Mouse (Mus musculus) hindbrain, embryonic 13.5 days (tissue): ENCODE data around the gene Utf1. TPM values are rescaled to one million over a fixed set of nuclear protein-coding genes. Genes with fewer than 3 reads are reported as not detected.
A peak's percentile ranks its signal among the peaks of the same experiment; 100 is the strongest.

ENCODE experiments used
- ATAC-seq: fragments of 200-750 bp; cut with Nextera tagmentation; 2 replicates; pipeline ENCODE4 v1.8.0; 2017; ENCODE audit warnings: moderate TSS enrichment; ENCODE audit not compliant: low FRiP score
- H3K27ac ChIP-seq: fragments of 300-500 bp; sonication (generic); 2 replicates; pipeline ENCODE4 v1.5.1; 2015; ENCODE audit warnings: inconsistent platforms, mild to moderate bottlenecking, moderate library complexity
- H3K27me3 ChIP-seq: fragments of 300-500 bp; sonication (generic); 2 replicates; pipeline ENCODE4 v1.6.1; 2015; ENCODE audit warnings: mild to moderate bottlenecking, inconsistent platforms
- H3K36me3 ChIP-seq: fragments of 300-500 bp; sonication (generic); 2 replicates; pipeline ENCODE4 v1.6.1; 2015; ENCODE audit warnings: mild to moderate bottlenecking, inconsistent platforms
- H3K4me1 ChIP-seq: fragments of 300-500 bp; sonication (generic); replicated peaks from 2 replicates; pipeline ENCODE4 v1.6.1; 2015; ENCODE audit warnings: inconsistent platforms
- H3K4me2 ChIP-seq: fragments of 300-500 bp; sonication (generic); 2 replicates; pipeline ENCODE4 v1.6.1; 2015; ENCODE audit warnings: inconsistent platforms, mild to moderate bottlenecking, moderate library complexity
- H3K4me3 ChIP-seq: fragments of 300-500 bp; sonication (generic); 2 replicates; pipeline ENCODE4 v1.5.1; 2015; ENCODE audit warnings: mild to moderate bottlenecking, inconsistent platforms
- H3K9ac ChIP-seq: fragments of 300-500 bp; sonication (generic); 2 replicates; pipeline ENCODE4 v1.6.1; 2015; ENCODE audit warnings: mild to moderate bottlenecking, inconsistent platforms
- H3K9me3 ChIP-seq: fragments of 300-500 bp; sonication (generic); 2 replicates; pipeline ENCODE4 v1.6.1; 2016; ENCODE audit warnings: inconsistent platforms
- WGBS: fragments of 180-500 bp; shearing (Covaris S2); methylation state at CpG from one replicate; pipeline ENCODE4 v1.1.7; 2015; 5-methylcytosine and 5-hydroxymethylcytosine counted together
- polyA plus RNA-seq: library from polyadenylated mRNA; unstranded; fragments of >200 nt; fragmentation: Nextera tagmentation; extraction: Ambion mirVana; gene quantifications from 2 replicates; pipeline ENCODE4 v1.2.1, GENCODE M21; 2015

Utf1 gene
- polyA plus RNA-seq = not detected in 2 replicates

DNA sequence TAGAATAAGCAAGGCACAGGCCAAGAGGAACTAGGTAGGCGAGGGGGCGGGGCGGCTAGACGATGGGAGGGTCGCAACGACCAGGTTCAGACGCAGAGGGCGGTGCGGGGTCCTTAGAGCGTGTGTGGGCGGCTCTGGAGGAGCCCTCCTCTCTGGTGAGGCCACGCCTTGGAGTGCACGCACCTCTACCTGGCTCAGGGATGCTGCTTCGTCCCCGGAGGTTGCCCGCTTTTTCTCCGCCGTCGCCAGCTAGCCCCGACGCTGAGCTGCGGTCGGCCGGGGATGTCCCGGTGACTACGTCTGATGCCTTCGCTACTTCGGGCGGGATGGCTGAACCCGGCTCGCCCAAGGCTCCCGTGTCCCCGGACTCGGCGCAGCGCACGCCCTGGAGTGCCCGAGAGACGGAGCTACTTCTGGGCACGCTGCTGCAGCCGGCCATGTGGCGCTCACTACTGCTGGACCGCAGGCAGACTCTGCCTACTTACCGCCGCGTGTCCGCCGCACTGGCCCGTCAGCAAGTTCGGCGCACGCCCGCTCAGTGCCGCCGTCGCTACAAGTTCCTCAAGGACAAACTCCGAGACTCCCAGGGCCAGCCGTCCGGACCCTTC lies at the start of gene Utf1:
Gene Utf1 (plus strand): TSS at position 116 of the 608 bp plus-strand sequence.
- H3K27ac ChIP-seq = no peak within 1 kb of the TSS
- no peaks in the 10 kb centered on the region for H3K9me3 ChIP-seq
- ATAC-seq = no peak; the same call in 1 of the 2 replicates
- peak within 1 kb of the TSS; percentile 54 for H3K4me2 ChIP-seq
- H3K36me3 ChIP-seq = no peaks in the 10 kb centered on the region
- H3K27me3 ChIP-seq = peaks cover 93% of the 10 kb centered on the region
- H3K4me1 ChIP-seq = peaks cover 14% of the 10 kb centered on the region
- H3K4me3 ChIP-seq = peak within 1 kb of the TSS; percentile 35
- WGBS = 1% methylated on average over 59 of the region's 59 CpGs
- H3K9ac ChIP-seq = peak within 1 kb of the TSS; percentile 58

DNA sequence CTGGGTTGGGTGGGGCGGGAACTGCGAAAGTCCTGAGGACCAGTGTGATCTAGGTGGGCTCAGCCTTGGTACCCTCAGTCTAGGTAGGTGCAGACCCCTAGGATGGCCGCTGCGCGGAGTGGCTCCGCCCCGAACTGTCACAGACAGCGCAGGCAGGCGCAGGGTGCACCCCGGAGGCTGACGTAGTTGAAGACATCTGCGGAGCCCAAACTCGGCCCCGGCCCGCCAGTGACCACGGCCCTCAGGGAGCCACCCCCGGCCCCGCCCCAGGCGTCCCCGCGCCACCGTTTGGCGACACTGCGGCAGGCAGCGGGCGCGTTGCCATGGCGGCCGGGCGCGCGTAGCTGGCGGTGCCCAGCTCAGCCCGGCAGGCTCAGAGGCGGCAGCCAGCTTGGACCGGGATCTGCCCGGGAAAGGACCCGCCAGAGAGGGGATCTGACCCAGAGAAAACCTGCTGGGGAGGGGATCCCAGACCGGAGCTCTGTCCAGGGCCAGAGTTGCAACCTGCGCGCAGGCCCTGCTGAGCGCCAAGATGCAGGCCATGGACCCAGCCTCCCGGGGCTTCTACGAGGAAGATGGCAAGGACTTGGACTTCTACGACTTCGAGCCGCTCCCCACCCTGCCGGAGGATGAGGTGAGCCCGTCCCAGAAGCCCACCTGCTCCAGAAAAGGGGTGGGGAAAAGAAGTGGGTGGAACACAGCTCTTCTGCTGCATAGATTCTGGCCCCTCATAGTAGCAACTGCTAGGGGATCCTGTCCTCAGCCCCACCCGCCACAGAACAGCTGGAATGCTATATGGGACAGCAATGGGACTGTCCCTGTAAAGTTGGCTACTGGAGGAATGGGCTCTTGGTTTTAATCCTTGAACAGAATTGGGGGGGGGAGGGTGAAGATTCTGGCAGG lies 48.7 kb upstream of the Utf1 start, which contains the start of gene Kndc1:
Gene Kndc1 (plus strand): TSS at position 42 of the 903 bp plus-strand sequence.
- Histone ChIP-seq H3K4me3 (peak within 1 kb of the TSS; percentile 65), H3K4me2 (peak within 1 kb of the TSS; percentile 86), H3K9me3 (no peaks in the 10 kb centered on the region), H3K27me3 (peaks cover 43% of the 10 kb centered on the region), H3K36me3 (no peaks in the 10 kb centered on the region), H3K4me1 (peaks cover 24% of the 10 kb centered on the region), H3K9ac (peak within 1 kb of the TSS; percentile 82), H3K27ac (no peak within 1 kb of the TSS)
- WGBS = under 1% methylated on average over 50 of the region's 50 CpGs
- ATAC-seq = peak; percentile 92

DNA sequence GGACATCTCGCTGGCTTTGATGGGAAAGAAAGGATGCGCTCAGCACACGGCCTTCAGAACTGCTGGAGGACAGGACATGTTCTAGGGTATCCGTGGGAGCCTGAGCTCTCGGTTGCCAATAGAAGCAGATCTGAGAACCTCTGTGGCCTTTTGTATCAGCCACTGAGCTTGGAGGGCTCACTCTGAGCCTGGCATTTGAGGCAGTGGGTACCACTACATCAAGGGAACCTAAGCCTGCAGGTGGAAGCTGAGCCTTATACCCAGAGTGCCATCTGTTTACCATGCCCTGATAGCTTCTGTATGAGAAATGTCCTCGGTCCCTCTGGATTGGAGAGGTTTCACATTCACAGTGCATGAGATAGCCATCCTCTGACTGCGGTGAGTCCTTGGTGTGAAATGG lies 47.3 kb upstream of the Utf1 start:
- WGBS = 75% methylated on average over 7 of the region's 7 CpGs
- H3K4me3 ChIP-seq = no peak overlapping the region
- no peaks in the 10 kb centered on the region for H3K36me3 ChIP-seq
- H3K27ac ChIP-seq = no peak overlapping the region
- no peak for ATAC-seq
- peaks cover 24% of the 10 kb centered on the region for H3K4me1 ChIP-seq
- H3K9ac ChIP-seq = peak overlapping the region; percentile 82; the same call in 1 of the 2 replicates
- H3K9me3 ChIP-seq = no peaks in the 10 kb centered on the region
- H3K27me3 ChIP-seq = peaks cover 43% of the 10 kb centered on the region
- H3K4me2 ChIP-seq = peak overlapping the region; percentile 86

DNA sequence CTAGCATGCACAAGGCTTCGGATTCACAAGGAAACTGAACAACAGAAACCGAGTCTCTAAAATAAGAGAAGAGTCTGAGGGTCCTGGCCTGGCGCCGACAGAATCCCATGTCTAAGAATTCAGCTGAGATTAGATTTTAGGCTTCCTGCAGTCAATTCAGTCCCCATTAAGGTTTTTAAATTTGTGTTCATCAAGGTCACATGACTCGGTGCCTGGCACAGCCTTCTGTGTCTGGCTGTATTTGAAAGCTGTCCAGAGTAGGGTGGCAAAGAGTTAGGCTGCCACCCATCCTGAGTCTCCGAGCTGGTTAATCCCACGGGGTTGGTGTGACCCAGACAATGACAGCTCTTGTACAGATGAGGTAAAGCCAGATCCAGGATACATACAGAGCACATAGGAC lies 46.8 kb upstream of the Utf1 start:
- Histone ChIP-seq H3K4me3 (no peak overlapping the region), H3K9me3 (no peaks in the 10 kb centered on the region), H3K9ac (no peak overlapping the region), H3K4me2 (no peak overlapping the region), H3K27ac (no peak overlapping the region), H3K36me3 (no peaks in the 10 kb centered on the region), H3K27me3 (peaks cover 43% of the 10 kb centered on the region), H3K4me1 (peaks cover 24% of the 10 kb centered on the region)
- no peak for ATAC-seq
- WGBS = 91% methylated on average over 7 of the region's 7 CpGs

- no peak for ATAC-seq
- WGBS = 79% methylated on average over 2 of the region's 2 CpGs
Observed at GRCm38 (mm10) chr7:139898606-139899005, 45.0 kb upstream of the Utf1 start.

DNA sequence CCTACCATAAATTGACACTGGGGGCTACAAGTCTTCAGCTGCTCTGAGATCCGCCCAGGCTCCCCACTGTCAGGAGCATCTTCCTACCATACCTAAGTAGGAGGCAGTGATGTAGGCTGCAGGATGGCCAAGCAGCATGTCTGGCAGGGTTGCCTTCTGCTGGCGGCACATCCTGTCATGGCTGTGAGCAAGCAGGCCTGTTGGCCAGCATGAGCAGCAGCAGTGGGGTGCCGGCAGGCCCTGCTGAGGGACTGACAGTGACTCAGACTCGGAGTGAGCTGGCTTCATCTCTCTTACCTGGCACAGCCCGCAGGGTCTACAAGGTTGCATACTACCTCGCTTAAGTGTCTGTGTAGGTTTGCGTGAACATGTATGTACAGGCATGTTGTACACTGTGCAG lies 44.1 kb upstream of the Utf1 start:
- Histone ChIP-seq H3K4me2 (no peak overlapping the region), H3K36me3 (peaks cover 11% of the 10 kb centered on the region), H3K27me3 (peaks cover 19% of the 10 kb centered on the region), H3K9ac (no peak overlapping the region), H3K27ac (no peak overlapping the region), H3K4me3 (no peak overlapping the region), H3K9me3 (no peaks in the 10 kb centered on the region), H3K4me1 (peaks cover 19% of the 10 kb centered on the region)
- 85% methylated on average over 7 of the region's 7 CpGs for WGBS
- ATAC-seq = no peak

More at GRCm38 (mm10) chr7:139898606-139899005, 45.0 kb upstream of the Utf1 start:
- Histone ChIP-seq H3K36me3 (peaks cover 11% of the 10 kb centered on the region), H3K4me1 (peaks cover 24% of the 10 kb centered on the region), H3K4me2 (no peak overlapping the region), H3K27ac (no peak overlapping the region), H3K4me3 (no peak overlapping the region), H3K9me3 (no peaks in the 10 kb centered on the region), H3K27me3 (peaks cover 28% of the 10 kb centered on the region), H3K9ac (no peak overlapping the region)

DNA sequence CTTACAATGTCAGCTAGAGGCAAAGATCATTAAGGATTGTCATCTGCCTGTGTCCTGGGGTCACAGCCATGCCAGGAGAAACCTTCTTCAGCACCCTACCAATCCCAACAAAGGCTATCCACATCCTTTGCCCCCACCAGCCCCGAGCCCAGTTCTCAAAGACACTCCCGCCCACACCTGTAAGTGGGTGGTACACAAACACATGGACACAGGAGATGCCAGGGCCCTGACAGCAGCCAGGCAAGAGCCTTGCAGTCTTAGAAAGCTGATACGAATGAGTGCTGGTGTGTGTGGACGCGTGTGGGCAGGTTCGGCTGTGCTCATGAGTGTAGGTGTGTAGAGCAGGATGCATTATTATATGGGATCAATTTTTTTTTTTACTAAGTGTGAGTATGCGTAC lies 43.1 kb upstream of the Utf1 start:
- peaks cover 10% of the 10 kb centered on the region for H3K27me3 ChIP-seq
- peaks cover 17% of the 10 kb centered on the region for H3K4me1 ChIP-seq
- no peak overlapping the region for H3K9ac ChIP-seq
- no peak overlapping the region for H3K4me2 ChIP-seq
- 99% methylated on average over 7 of the region's 7 CpGs for WGBS
- ATAC-seq = no peak
- no peaks in the 10 kb centered on the region for H3K9me3 ChIP-seq
- peaks cover 11% of the 10 kb centered on the region for H3K36me3 ChIP-seq
- H3K4me3 ChIP-seq = no peak overlapping the region
- no peak overlapping the region for H3K27ac ChIP-seq

DNA sequence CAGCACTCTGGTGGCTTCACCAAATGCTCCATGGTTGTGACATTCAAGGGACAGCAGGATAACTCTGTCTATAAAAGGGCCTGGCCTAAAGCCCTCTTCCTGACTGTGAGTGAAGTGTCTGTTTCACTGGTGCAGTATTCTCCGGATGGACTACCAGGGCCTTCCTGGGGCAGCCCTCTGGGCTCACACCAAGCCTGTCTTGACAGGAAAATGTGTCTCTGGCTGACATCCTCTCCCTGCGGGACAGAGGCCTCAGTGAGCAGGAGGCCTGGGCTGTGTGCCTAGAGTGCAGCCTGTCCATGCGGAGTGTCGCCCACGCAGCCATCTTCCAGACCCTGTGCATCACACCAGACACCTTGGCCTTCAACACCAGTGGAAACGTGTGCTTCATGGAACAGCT lies 42.7 kb upstream of the Utf1 start:
- Histone ChIP-seq H3K4me3 (no peak overlapping the region), H3K4me2 (no peak overlapping the region), H3K9ac (no peak overlapping the region), H3K9me3 (no peaks in the 10 kb centered on the region), H3K36me3 (peaks cover 11% of the 10 kb centered on the region), H3K4me1 (peaks cover 17% of the 10 kb centered on the region), H3K27ac (no peak overlapping the region), H3K27me3 (peaks cover 5% of the 10 kb centered on the region)
- ATAC-seq = no peak
- WGBS = 91% methylated on average over 6 of the region's 6 CpGs

DNA sequence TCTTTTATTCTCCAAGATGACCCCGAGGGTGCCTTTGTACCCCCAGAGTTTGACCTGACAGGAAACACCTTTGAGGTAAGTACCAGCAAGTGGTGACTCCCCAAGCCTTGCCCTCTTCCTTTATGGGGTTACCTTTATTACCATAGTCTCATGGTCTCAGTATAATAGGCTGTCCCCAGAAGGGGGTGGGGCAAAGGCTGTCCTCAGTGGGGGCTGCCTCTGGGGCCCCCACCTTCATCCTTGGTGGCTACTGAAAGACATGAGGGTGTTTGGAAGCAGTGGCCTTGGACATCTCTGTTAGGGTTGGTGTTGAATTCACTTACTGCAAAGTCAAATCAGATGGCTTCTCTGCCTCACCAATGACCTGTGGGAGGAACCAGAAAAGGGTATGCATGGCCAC lies 41.6 kb upstream of the Utf1 start:
- Histone ChIP-seq H3K36me3 (peaks cover 11% of the 10 kb centered on the region), H3K27me3 (no peaks in the 10 kb centered on the region), H3K4me2 (no peak overlapping the region), H3K9ac (no peak overlapping the region), H3K27ac (no peak overlapping the region), H3K4me1 (peaks cover 13% of the 10 kb centered on the region), H3K4me3 (no peak overlapping the region), H3K9me3 (no peaks in the 10 kb centered on the region)
- ATAC-seq = no peak
- 28% methylated on average over 1 of the region's 1 CpGs for WGBS

DNA sequence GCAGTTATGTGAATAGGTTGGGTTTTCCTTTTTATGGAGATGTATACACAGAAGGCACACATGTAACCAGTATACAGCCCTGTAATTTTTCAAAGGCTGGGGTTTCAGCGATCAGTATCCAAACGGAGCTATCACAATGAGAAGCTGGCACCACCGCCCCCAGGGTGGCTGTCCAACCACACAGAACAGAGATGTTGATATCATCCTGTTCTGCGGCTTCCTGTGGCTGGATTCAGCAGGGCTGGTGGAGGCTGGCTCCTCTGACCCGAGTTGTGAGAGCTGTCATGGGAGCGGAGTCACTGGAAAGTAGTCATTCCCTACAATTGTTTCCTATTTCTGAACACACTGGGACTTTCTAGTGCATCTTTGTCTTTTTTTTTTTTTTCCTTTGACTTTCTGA lies 38.3 kb upstream of the Utf1 start:
- H3K9ac ChIP-seq = 0 out of 2 replicates have a peak overlapping the region, but pooled peaks have one; percentile 6
- no peak for ATAC-seq
- H3K4me1 ChIP-seq = peaks cover 35% of the 10 kb centered on the region
- peaks cover 11% of the 10 kb centered on the region for H3K36me3 ChIP-seq
- peak overlapping the region; percentile 32 for H3K4me2 ChIP-seq
- no peak overlapping the region for H3K4me3 ChIP-seq
- no peaks in the 10 kb centered on the region for H3K27me3 ChIP-seq
- 14% methylated on average over 6 of the region's 6 CpGs for WGBS
- no peaks in the 10 kb centered on the region for H3K9me3 ChIP-seq
- peak overlapping the region; percentile 65; the same call in 1 of the 2 replicates for H3K27ac ChIP-seq

GRCm38 (mm10) chr7:139905661-139906060 lies 37.9 kb upstream of the Utf1 start:
- H3K9ac ChIP-seq = 0 out of 2 replicates have a peak overlapping the region, but pooled peaks have one; percentile 6
- 1% methylated on average over 6 of the region's 6 CpGs for WGBS

DNA sequence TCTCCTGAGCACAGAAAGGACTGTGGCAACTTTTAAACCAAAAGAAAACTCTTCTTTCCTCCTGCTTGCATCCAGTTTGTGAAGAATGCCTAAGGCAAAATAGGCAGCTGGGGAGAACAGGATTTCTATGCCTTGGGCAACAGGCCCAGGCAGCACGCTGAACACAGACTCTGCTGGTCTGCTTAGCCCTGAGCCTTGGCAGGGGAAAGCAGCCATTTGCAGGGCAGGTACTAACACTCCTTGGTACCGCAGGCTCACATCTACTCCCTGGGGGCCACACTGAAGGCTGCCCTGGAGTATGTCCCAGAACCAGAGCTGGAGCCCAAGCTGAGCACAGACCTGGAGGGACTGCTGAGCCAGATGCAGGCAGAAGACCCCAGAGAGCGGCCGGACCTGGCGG lies 35.4 kb upstream of the Utf1 start:
- ATAC-seq = no peak
- Histone ChIP-seq H3K4me2 (no peak overlapping the region), H3K4me3 (no peak overlapping the region), H3K27ac (0 out of 2 replicates have a peak overlapping the region, but pooled peaks have one; percentile 30), H3K36me3 (peaks cover under 1% of the 10 kb centered on the region), H3K4me1 (peaks cover 40% of the 10 kb centered on the region), H3K9me3 (no peaks in the 10 kb centered on the region), H3K27me3 (peaks cover 21% of the 10 kb centered on the region), H3K9ac (no peak overlapping the region)
- 65% methylated on average over 5 of the region's 5 CpGs for WGBS

More at GRCm38 (mm10) chr7:139905661-139906060, 37.9 kb upstream of the Utf1 start:
- Histone ChIP-seq H3K36me3 (peaks cover 11% of the 10 kb centered on the region), H3K27me3 (no peaks in the 10 kb centered on the region), H3K4me3 (no peak overlapping the region), H3K27ac (peak overlapping the region; percentile 65; the same call in 1 of the 2 replicates), H3K4me2 (peak overlapping the region; percentile 32), H3K9me3 (no peaks in the 10 kb centered on the region), H3K4me1 (peaks cover 39% of the 10 kb centered on the region)
- peak; percentile 7; the same call in 1 of the 2 replicates for ATAC-seq
